Mouse (Mus musculus): ENCODE data around the gene Trim27. TPM values are rescaled to one million over a fixed set of nuclear protein-coding genes. Genes with fewer than 3 reads are reported as not detected.

Gene Trim27
- total RNA-seq, 2 experiments from 2014 or later: 37.3 to 60.8 TPM

- ATAC-seq (replicated peaks; ENCODE audit: low FRiP score, poor library complexity, severe bottlenecking): no peak
These were observed 7.6 kb upstream of the Trim27 start for GRCm38 (mm10) chr13:21171600-21172150.

DNA sequence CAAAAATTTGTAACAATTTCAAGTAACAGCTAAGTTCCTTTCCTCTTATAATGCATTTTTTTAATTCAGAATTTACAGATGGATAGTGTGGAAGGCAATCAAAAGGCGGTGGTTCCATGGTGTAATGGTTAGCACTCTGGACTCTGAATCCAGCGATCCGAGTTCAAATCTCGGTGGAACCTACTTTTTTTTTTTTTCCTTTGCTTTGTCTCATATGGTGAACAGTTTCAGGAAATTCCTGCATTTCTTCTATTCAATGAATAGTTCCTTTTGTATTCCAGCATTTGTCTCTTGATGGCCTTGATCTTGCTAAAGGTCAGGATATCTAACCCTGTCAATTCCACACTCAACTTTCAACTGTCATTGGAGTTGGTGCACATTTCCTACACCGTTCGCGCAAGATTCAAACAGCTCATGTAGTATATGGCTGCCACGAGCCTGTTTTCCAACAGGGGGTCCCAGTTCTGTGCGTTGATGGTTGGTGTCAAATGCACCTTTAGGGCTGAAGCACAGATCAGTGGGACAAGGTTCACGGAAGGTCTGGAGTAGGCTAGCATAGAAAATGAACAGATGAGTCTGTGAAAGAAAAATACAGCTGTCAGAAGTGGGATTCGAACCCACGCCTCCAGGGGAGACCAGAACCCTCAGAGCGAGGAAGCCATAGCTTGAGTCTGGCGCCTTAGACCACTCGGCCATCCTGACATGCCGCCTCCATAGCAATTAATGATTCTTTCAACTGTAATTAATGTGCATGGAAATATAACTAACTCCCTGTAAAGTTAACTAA, 6.8 kb upstream of the Trim27 start:
- ATAC-seq (replicated peaks; ENCODE audit: low FRiP score, poor library complexity, severe bottlenecking): 0 out of 2 replicates have a peak, but pooled peaks have one; percentile 10

GRCm38 (mm10) chr13:21173072-21173471, 6.2 kb upstream of the Trim27 start:
- no peak for ATAC-seq (replicated peaks; ENCODE audit: low FRiP score, poor library complexity, severe bottlenecking)

- ATAC-seq (replicated peaks; ENCODE audit: low FRiP score, poor library complexity, severe bottlenecking): no peak
These were observed 2.5 kb upstream of the Trim27 start for GRCm38 (mm10) chr13:21176733-21177132.

GRCm38 (mm10) chr13:21177657-21178056, 1.6 kb upstream of the Trim27 start:
- ATAC-seq (replicated peaks; ENCODE audit: low FRiP score, poor library complexity, severe bottlenecking): no peak

DNA sequence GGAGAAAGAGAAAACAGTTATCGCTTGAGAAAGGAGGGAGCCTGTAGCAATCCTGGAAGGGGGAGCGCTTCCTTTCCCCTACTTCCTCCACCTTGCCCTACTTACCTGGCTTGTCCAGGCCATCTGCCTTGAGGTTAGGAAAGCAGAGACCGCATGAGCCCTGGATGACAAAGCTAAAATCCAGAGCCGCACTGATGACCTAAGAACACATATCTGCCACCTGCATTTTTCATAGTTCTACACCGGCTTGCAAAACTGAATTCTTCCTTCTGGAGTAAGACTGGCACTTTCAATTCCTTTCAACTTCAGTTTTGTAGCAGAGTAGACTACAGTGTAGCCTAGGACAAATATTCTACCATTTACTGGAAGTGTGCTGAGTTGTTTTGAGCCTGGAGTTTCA, 881 bp upstream of the Trim27 start:
- ATAC-seq (replicated peaks; ENCODE audit: low FRiP score, poor library complexity, severe bottlenecking): no peak

DNA sequence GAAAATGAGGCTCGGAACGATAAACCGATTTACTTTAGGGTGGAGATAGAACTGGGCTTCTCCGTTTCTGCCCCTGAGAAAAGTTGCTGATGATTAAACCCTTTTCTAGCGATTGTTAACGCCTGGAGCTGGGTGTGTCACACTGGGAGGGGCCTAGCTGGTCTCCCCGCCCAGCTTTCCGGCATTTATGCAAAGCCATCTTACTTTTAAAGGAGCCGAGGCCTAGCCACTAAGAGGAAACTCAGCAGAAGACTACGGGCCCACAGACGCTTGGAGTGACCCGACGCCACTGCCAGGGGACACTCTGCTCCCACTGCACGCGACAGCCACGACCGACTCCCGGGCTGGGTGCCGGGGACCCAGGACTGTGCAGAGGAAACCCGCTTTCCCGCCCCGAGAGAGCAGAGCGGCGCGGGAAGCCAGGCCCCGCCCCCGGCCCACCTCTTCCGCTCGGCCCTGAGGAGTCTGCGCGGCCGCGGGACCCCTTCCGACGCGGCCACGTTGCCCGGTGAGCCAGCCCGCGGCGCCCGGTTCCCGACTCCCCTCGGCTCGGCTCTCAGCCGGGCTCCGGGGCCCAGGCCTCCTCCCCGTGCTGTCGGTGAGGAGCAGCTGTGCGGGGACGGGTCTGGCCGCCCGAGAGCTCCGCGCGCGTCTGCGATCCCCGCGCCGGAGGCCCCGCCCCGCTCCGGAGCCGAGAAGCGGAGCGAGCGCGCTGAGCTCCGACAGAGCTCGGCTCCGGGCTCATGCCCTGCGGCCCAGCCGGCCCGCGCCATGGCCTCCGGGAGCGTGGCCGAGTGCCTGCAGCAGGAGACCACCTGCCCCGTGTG, 692 bp downstream of the Trim27 start:
- peak; percentile 91 for ATAC-seq (replicated peaks; ENCODE audit: low FRiP score, poor library complexity, severe bottlenecking)

DNA sequence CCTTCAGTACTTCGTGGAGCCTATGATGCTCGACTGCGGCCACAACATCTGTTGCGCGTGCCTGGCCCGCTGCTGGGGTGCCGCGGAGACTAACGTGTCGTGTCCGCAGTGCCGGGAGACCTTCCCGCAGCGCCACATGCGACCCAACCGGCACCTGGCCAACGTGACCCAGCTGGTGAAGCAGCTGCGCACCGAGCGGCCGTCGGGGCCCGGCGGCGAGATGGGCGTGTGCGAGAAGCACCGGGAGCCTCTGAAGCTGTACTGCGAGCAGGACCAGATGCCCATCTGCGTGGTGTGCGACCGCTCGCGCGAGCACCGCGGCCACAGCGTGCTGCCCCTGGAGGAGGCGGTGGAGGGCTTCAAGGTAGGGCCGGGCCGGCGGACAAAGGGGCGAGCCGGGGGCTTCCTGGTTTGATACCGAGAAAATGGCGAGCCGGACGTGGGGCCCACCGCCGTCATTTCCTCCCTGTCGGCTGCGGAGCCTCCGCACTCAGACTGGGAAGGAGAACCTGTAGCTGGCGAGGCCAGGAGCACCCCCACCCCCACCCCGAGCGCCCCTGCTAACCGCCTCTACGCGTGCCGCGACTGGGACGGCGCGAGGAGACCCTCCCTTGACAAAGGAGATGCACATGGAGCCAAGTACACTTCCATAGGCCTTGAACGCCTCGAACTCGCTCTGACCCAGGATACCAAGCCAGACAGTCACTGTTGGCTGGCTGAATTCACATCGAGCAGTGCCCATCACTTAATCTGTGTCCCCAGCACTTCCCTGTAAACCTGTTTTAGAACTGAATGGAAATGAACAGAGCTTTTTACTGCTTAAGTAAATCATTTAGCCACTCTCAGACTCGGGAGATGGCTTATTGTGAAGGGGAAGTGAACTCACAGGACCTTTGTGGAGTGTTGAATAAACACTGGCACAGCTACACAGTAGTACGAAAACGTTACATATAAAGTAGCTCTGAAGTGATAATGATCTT, 1.6 kb downstream of the Trim27 start:
- ATAC-seq (replicated peaks; ENCODE audit: low FRiP score, poor library complexity, severe bottlenecking): peak; percentile 68

- ATAC-seq (replicated peaks; ENCODE audit: low FRiP score, poor library complexity, severe bottlenecking): no peak
These were observed 2.8 kb downstream of the Trim27 start for GRCm38 (mm10) chr13:21181996-21182395.

DNA sequence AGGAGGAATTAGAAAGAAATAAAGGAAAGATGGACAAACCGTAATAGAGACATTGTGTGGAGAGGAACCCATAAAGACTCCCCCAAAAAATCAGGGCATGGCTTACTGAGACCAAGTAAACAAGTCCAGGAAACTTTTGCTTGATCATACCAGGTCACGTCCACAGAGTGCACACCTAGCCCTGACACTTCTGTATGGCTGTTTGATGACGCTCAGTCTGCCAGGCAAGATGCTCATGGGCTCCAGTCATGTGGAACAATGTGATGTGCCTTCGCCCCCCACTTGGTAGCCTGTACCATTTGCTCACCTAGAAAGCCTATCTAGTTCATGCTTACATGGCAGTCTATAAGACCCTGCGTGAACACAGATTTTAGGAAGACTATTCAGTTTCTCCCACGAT, 3.8 kb downstream of the Trim27 start:
- no peak for ATAC-seq (replicated peaks; ENCODE audit: low FRiP score, poor library complexity, severe bottlenecking)

GRCm38 (mm10) chr13:21183661-21184060, 4.4 kb downstream of the Trim27 start:
- no peak for ATAC-seq (replicated peaks; ENCODE audit: low FRiP score, poor library complexity, severe bottlenecking)

- no peak for ATAC-seq (replicated peaks; ENCODE audit: low FRiP score, poor library complexity, severe bottlenecking)
These were observed 6.3 kb downstream of the Trim27 start for GRCm38 (mm10) chr13:21185521-21185920.

DNA sequence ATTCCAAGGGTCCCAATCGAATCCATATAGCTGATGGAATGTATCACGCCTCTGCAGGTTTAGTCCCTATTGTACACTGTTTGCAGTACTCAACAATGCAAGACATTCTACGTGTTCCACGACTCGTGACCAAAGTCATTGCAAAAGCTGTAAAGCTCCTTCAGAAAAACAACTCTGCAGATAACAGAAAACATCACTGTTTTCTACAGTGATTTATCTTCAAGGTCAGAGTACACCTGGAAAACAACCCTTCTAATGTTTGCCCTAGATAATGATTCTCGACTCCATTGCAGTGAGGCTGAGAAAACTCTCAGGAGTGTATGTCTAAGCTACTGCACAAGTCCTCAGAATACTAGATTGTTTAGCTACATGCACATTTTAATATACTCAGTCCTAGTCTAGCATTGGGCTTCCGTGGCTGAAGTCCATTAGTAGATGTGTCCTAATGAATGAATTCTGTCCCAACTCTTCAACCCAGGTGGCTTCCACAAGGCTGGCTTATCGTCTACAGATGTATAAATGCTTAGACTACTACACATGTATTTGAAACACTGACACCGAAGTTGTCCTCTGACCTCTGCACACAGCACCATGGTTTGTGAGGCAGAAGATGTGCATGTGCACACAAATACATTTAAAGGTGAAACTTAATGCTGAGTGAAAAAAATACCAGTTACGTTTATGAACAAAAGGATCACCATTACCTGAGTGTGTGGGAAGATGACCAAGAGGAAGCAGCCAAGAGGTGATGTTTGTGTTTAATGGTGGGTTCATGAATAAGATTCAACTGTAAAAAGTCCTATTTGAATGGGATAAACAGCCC, 16.4 kb downstream of the Trim27 start:
- no peak for ATAC-seq (replicated peaks; ENCODE audit: low FRiP score, poor library complexity, severe bottlenecking)

- no peak for ATAC-seq (replicated peaks; ENCODE audit: low FRiP score, poor library complexity, severe bottlenecking)
These were observed 18.5 kb downstream of the Trim27 start for GRCm38 (mm10) chr13:21197721-21198120.

- no peak for ATAC-seq (replicated peaks; ENCODE audit: low FRiP score, poor library complexity, severe bottlenecking)
These were observed 19.1 kb downstream of the Trim27 start for GRCm38 (mm10) chr13:21198313-21198712.

DNA sequence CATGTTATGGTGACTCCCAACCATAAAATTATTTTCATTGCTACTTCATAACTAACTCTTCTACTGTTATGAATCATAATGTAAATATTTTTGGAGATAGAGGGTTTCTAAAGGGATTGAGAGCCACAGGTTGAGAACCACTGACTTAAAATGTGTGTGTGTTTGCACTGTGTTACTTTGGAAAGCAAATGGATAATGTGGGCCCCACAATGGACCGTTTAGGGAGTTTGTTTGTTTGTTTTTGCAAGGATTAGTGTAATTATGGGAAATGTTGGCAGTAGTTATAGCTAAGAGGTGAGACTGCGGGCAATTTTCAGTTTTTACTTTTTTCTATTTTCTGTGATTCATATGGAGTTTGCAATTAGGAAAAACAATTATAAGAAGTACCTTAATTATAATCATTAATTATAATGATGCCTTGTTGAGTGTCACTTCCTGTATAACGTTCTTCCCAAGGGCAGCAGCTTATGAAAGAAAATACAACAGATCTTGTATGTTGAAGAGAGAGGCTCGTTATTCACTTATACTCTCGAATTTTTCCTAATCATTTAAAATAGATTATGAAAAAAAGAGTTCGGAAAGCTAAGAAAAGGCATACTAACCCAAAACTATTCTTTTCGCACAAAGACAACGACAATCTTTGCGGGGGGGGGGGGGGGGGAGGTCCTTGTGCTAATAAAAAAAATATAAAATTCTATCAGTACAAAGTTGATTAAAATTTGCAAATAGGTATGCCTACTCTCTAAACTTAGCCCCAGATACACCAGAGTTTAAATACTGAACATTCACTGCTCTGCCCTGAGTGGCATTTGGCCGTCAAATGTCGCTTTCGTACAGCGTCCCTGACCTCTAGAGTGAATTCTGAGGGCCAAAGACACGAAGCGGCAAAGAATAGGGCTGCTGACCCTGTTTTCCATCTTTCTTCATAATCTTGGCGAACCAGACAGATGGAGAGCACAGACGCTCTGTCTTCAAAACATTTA, 20.1 kb downstream of the Trim27 start:
- ATAC-seq (replicated peaks; ENCODE audit: low FRiP score, poor library complexity, severe bottlenecking): peak; percentile 23; the same call in 1 of the 2 replicates

All from erythroid progenitor cell, adult 5-6 weeks (primary cell).